Mouse (Mus musculus) megakaryocyte, embryonic 14.5 days (primary cell): ENCODE results near the gene Fbxo9.

Experiments
- FLI1 ChIP-seq: IDR thresholded peaks from 2 replicates; pipeline ENCODE4 v1.6.1; 2012; ENCODE audit warnings: low read length, inconsistent platforms, mixed read lengths
- GATA1 ChIP-seq: IDR thresholded peaks from 3 replicates; pipeline ENCODE4 v1.6.1; 2012; ENCODE audit warnings: mixed read lengths, low read length, inconsistent platforms, borderline replicate concordance

GRCm38 (mm10) chr9:78071626-78072025 is 37.2 kb downstream of the Fbxo9 start:
- no peak for TF ChIP-seq GATA1
- no peak for TF ChIP-seq FLI1
